Mouse (Mus musculus) intestine, embryonic 15.5 days (tissue): ENCODE measurements at regions not wholly inside any gene's neighbourhood (a gene's known extent, or its start where the extent isn't known, plus 50 kb on each side); places are given as distances from the start of the nearest gene placed in this dataset.

Source experiments
- ATAC-seq: fragments of 200-750 bp; cut with Nextera tagmentation; 2 replicates; pipeline ENCODE4 v1.8.0; 2017; ENCODE audit warnings: moderate TSS enrichment, moderate library complexity
- H3K27ac ChIP-seq: fragments of 300-500 bp; sonication (generic); 2 replicates; pipeline ENCODE4 v1.5.1; 2015; ENCODE audit warnings: mild to moderate bottlenecking, inconsistent platforms
- H3K27me3 ChIP-seq: fragments of 300-500 bp; sonication (generic); replicated peaks from 2 replicates; pipeline ENCODE4 v1.6.1; 2015; ENCODE audit warnings: inconsistent platforms
- H3K36me3 ChIP-seq: fragments of 300-500 bp; sonication (generic); 2 replicates; pipeline ENCODE4 v1.6.1; 2015; ENCODE audit warnings: inconsistent platforms
- H3K4me1 ChIP-seq: fragments of 300-500 bp; sonication (generic); replicated peaks from 2 replicates; pipeline ENCODE4 v1.6.1; 2015; ENCODE audit warnings: inconsistent platforms
- H3K4me2 ChIP-seq: fragments of 300-500 bp; sonication (generic); replicated peaks from 2 replicates; pipeline ENCODE4 v1.6.1; 2015; ENCODE audit warnings: mild to moderate bottlenecking, inconsistent platforms
- H3K4me3 ChIP-seq: fragments of 300-500 bp; sonication (generic); replicated peaks from 2 replicates; pipeline ENCODE4 v1.5.1; 2015; ENCODE audit warnings: inconsistent platforms
- H3K9ac ChIP-seq: fragments of 300-500 bp; sonication (generic); 2 replicates; pipeline ENCODE4 v1.6.1; 2015; ENCODE audit warnings: inconsistent platforms
- H3K9me3 ChIP-seq: fragments of 300-500 bp; sonication (generic); 2 replicates; pipeline ENCODE4 v1.6.1; 2016; ENCODE audit warnings: inconsistent platforms
- WGBS: fragments of 180-500 bp; shearing (Covaris S2); methylation state at CpG from one replicate; pipeline ENCODE4 v1.1.7; 2015; 5-methylcytosine and 5-hydroxymethylcytosine counted together

- no peaks in the 10 kb centered on the region for H3K27me3 ChIP-seq
- no peak overlapping the region for H3K9ac ChIP-seq
- H3K4me3 ChIP-seq = no peak overlapping the region
- no peaks in the 10 kb centered on the region for H3K4me1 ChIP-seq
- H3K36me3 ChIP-seq = no peaks in the 10 kb centered on the region
- H3K4me2 ChIP-seq = no peak overlapping the region
- no peaks in the 10 kb centered on the region for H3K9me3 ChIP-seq
- WGBS = 23% methylated on average over 2 of the region's 2 CpGs
- no peak for ATAC-seq
- no peak overlapping the region for H3K27ac ChIP-seq
These were observed 103.6 kb upstream of the Lgalsl start for GRCm38 (mm10) chr11:20934191-20935062.

DNA sequence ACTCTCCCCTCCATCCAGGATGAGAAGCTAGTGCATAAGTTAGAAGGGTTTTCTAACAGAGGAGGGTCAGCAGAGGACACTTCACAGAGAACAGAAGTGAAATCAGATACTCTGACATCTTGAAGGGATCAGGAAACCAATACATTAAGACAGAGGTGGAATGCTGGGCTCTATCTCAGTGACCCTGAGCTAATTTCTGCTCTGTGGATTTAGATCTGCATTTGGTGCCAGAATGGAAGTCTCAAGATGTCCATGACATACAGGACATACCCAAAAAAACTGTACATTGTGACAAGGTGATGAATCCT is 104.2 kb upstream of the Lgalsl start:
- Histone ChIP-seq H3K4me1 (no peaks in the 10 kb centered on the region), H3K27me3 (no peaks in the 10 kb centered on the region), H3K9me3 (no peaks in the 10 kb centered on the region), H3K27ac (no peak overlapping the region), H3K4me3 (no peak overlapping the region), H3K9ac (no peak overlapping the region), H3K4me2 (no peak overlapping the region), H3K36me3 (no peaks in the 10 kb centered on the region)
- ATAC-seq = no peak

- H3K36me3 ChIP-seq = no peaks in the 10 kb centered on the region
- H3K27ac ChIP-seq = no peak overlapping the region
- 84% methylated on average over 2 of the region's 2 CpGs for WGBS
These were observed 105.1 kb upstream of the Lgalsl start for GRCm38 (mm10) chr11:20935910-20936309.

GRCm38 (mm10) chr11:20936996-20937395 is 106.1 kb upstream of the Lgalsl start:
- ATAC-seq = no peak
- no peaks in the 10 kb centered on the region for H3K36me3 ChIP-seq
- H3K27ac ChIP-seq = no peak overlapping the region

More at GRCm38 (mm10) chr11:20935910-20936309, 105.1 kb upstream of the Lgalsl start:
- Histone ChIP-seq H3K9ac (no peak overlapping the region), H3K4me1 (no peaks in the 10 kb centered on the region), H3K4me3 (no peak overlapping the region), H3K27me3 (no peaks in the 10 kb centered on the region), H3K4me2 (no peak overlapping the region), H3K9me3 (no peaks in the 10 kb centered on the region)
- ATAC-seq = no peak

DNA sequence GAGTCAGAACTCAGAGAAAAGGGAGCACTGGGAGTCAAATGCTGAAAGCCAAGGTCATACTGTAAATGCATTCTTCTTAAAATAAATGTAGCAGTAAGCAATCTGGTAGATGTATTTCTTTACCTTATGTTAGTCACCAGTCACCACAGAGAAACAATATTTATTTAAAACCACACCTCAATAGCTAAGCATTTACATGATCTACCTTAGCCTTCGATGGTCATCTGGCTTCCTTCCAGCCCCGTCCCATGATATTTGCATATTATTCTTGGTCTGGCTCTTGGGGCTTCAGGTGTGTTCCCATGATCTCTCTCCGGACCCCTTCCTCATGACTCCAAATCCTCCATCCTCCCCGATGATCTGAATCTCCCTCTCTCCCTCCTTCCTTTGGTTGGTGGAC is 107.1 kb upstream of the Lgalsl start:
- no peaks in the 10 kb centered on the region for H3K36me3 ChIP-seq
- no peak overlapping the region for H3K4me2 ChIP-seq
- H3K9ac ChIP-seq = no peak overlapping the region
- H3K27me3 ChIP-seq = no peaks in the 10 kb centered on the region
- 83% methylated on average over 4 of the region's 4 CpGs for WGBS
- no peak overlapping the region for H3K4me3 ChIP-seq
- no peaks in the 10 kb centered on the region for H3K9me3 ChIP-seq
- H3K27ac ChIP-seq = no peak overlapping the region
- no peak for ATAC-seq
- H3K4me1 ChIP-seq = no peaks in the 10 kb centered on the region

More at GRCm38 (mm10) chr11:20936996-20937395, 106.1 kb upstream of the Lgalsl start:
- Histone ChIP-seq H3K9ac (no peak overlapping the region), H3K4me1 (no peaks in the 10 kb centered on the region), H3K9me3 (no peaks in the 10 kb centered on the region), H3K27me3 (no peaks in the 10 kb centered on the region), H3K4me2 (no peak overlapping the region), H3K4me3 (no peak overlapping the region)
- WGBS = 69% methylated on average over 1 of the region's 1 CpGs

DNA sequence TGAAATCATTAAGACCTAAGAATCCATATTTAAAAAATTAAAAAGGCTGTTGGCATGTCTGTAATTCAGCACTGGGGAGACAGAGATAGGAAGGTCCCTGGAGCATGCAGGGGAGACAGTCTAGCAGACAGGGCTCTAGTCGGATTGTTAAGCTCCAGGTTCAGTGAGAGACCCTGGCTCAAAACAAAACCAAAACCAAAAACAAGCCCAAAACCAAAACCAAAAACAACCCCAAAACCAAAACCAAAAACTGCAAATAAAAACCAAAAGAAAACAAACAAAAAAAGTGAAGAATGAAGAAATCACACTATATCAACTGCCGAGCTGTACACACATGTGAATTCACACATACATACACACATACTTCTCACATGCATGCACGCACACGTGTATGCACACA is 108.8 kb upstream of the Lgalsl start:
- H3K9ac ChIP-seq = no peak overlapping the region
- H3K9me3 ChIP-seq = no peaks in the 10 kb centered on the region
- H3K27ac ChIP-seq = no peak overlapping the region
- ATAC-seq = no peak
- WGBS = 78% methylated on average over 4 of the region's 4 CpGs
- no peaks in the 10 kb centered on the region for H3K4me1 ChIP-seq
- H3K4me2 ChIP-seq = no peak overlapping the region
- H3K36me3 ChIP-seq = no peaks in the 10 kb centered on the region
- H3K27me3 ChIP-seq = no peaks in the 10 kb centered on the region
- no peak overlapping the region for H3K4me3 ChIP-seq

DNA sequence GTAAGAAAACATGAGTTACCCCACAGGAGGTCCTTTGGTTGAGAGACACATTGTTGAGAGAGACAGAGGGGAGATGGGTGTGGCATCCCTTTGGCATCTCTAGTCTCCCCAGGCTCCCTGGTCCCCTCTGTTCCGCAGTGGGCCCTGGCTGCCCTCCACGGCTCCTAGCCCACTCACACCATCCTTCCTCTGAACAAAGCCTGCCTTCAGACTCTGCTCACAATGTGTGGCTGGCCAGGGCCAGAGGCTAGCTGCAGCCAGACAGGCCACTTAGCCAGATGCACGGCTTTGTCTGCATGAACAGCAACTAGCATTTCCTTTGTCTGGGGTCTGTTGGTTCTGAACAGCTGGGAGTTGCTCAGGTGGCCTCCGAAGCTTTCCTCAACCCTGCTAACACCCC is 110.7 kb upstream of the Lgalsl start:
- no peak overlapping the region for H3K9ac ChIP-seq
- no peaks in the 10 kb centered on the region for H3K4me1 ChIP-seq
- no peaks in the 10 kb centered on the region for H3K36me3 ChIP-seq
- no peak overlapping the region for H3K4me3 ChIP-seq
- no peaks in the 10 kb centered on the region for H3K9me3 ChIP-seq
- H3K27ac ChIP-seq = no peak overlapping the region
- ATAC-seq = no peak
- no peaks in the 10 kb centered on the region for H3K27me3 ChIP-seq
- WGBS = 61% methylated on average over 4 of the region's 4 CpGs
- no peak overlapping the region for H3K4me2 ChIP-seq

GRCm38 (mm10) chr11:20955561-20955960 is 124.7 kb upstream of the Lgalsl start:
- H3K27ac ChIP-seq = no peak overlapping the region
- H3K4me2 ChIP-seq = no peak overlapping the region
- H3K4me3 ChIP-seq = no peak overlapping the region
- no peaks in the 10 kb centered on the region for H3K9me3 ChIP-seq
- peaks cover 10% of the 10 kb centered on the region for H3K4me1 ChIP-seq
- H3K9ac ChIP-seq = no peak overlapping the region
- ATAC-seq = no peak
- H3K27me3 ChIP-seq = no peaks in the 10 kb centered on the region
- WGBS = 47% methylated on average over 8 of the region's 8 CpGs
- H3K36me3 ChIP-seq = no peaks in the 10 kb centered on the region

DNA sequence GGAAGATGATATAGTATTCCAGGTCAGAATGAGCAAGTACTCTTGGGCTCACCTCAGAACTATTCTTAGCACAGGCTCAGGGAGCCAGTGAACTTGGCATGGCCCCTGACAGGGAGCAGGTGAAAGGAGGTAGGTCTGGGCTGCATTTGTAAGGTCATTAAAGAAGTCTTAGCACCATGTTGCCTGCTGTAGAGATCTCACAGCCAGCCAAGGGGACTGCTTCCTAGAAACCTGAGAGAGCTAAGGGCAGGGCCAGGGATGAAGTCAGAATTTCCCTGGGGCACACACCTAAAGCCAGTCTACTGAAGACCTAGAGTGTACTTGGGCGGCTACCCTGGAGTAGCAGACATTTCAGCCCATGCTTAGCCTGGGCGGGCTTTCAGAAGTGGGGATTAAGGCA is 126.9 kb upstream of the Lgalsl start:
- ATAC-seq = peak; percentile 43
- no peaks in the 10 kb centered on the region for H3K27me3 ChIP-seq
- WGBS = 21% methylated on average over 2 of the region's 2 CpGs
- 0 out of 2 replicates have a peak overlapping the region, but pooled peaks have one; percentile 44 for H3K27ac ChIP-seq
- no peak overlapping the region for H3K4me3 ChIP-seq
- peaks cover 10% of the 10 kb centered on the region for H3K4me1 ChIP-seq
- no peaks in the 10 kb centered on the region for H3K36me3 ChIP-seq
- no peak overlapping the region for H3K9ac ChIP-seq
- no peaks in the 10 kb centered on the region for H3K9me3 ChIP-seq
- no peak overlapping the region for H3K4me2 ChIP-seq

- 0 out of 2 replicates have a peak overlapping the region, but pooled peaks have one; percentile 44 for H3K27ac ChIP-seq
- no peaks in the 10 kb centered on the region for H3K27me3 ChIP-seq
- H3K9ac ChIP-seq = no peak overlapping the region
- H3K9me3 ChIP-seq = no peaks in the 10 kb centered on the region
- peaks cover 10% of the 10 kb centered on the region for H3K4me1 ChIP-seq
- no peak overlapping the region for H3K4me2 ChIP-seq
- H3K36me3 ChIP-seq = no peaks in the 10 kb centered on the region
- ATAC-seq = peak; percentile 57
- H3K4me3 ChIP-seq = no peak overlapping the region
- 11% methylated on average over 5 of the region's 5 CpGs for WGBS
These were observed 127.4 kb upstream of the Lgalsl start for GRCm38 (mm10) chr11:20958233-20958632.

DNA sequence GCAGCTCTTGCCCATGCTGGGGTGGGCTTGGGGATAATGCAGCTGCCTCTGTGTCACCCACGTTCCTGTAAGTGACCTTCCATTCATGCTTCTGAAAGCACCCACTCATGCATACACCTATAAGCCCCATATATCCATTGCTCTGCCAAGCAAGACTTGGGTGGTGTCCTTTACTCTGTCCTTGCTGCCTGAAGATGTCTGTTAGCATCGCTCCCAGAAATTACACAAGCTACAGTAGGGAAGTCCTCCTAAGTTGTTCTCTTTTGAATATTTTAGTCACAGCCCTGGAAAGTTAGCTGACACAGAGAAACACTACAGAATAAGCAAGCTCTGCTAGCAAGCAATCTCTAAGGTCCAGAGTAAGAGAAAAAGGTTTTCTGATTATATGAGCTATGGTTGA is 129.2 kb upstream of the Lgalsl start:
- no peak overlapping the region for H3K4me2 ChIP-seq
- no peak overlapping the region for H3K9ac ChIP-seq
- no peak overlapping the region for H3K27ac ChIP-seq
- 82% methylated on average over 2 of the region's 2 CpGs for WGBS
- H3K4me1 ChIP-seq = peaks cover 10% of the 10 kb centered on the region
- H3K36me3 ChIP-seq = no peaks in the 10 kb centered on the region
- H3K27me3 ChIP-seq = no peaks in the 10 kb centered on the region
- H3K9me3 ChIP-seq = no peaks in the 10 kb centered on the region
- H3K4me3 ChIP-seq = no peak overlapping the region
- no peak for ATAC-seq

- Histone ChIP-seq H3K9ac (no peak overlapping the region), H3K4me1 (peaks cover 8% of the 10 kb centered on the region), H3K36me3 (no peaks in the 10 kb centered on the region), H3K4me3 (no peak overlapping the region), H3K4me2 (no peak overlapping the region), H3K27me3 (no peaks in the 10 kb centered on the region), H3K9me3 (no peaks in the 10 kb centered on the region), H3K27ac (no peak overlapping the region)
- no peak for ATAC-seq
- WGBS = 37% methylated on average over 5 of the region's 5 CpGs
These were observed 129.9 kb upstream of the Lgalsl start for GRCm38 (mm10) chr11:20960750-20961149.

- Histone ChIP-seq H3K4me2 (no peak overlapping the region), H3K27me3 (no peaks in the 10 kb centered on the region), H3K36me3 (no peaks in the 10 kb centered on the region), H3K27ac (no peak overlapping the region), H3K4me3 (no peak overlapping the region), H3K9me3 (no peaks in the 10 kb centered on the region), H3K4me1 (peaks cover 8% of the 10 kb centered on the region), H3K9ac (no peak overlapping the region)
- 85% methylated on average over 2 of the region's 2 CpGs for WGBS
- ATAC-seq = no peak
These were observed 129.5 kb upstream of the Peli1 start for GRCm38 (mm10) chr11:20961626-20962025.
